Mouse (Mus musculus): Measurements from ENCODE around the gene Tmem120b. TPM values are rescaled to one million over a fixed set of nuclear protein-coding genes. Genes with fewer than 3 reads are reported as not detected.

The Tmem120b gene
- total RNA-seq (2012; rRNA removed) = 6.1 and 8.0 TPM in 2 replicates
- 4.6 and 4.8 TPM in 2 replicates for total RNA-seq (2014; rRNA removed)
- polyA plus RNA-seq (2012; ENCODE audit: insufficient read length, low read depth) = 4.5 and 6.2 TPM in 2 replicates

DNA sequence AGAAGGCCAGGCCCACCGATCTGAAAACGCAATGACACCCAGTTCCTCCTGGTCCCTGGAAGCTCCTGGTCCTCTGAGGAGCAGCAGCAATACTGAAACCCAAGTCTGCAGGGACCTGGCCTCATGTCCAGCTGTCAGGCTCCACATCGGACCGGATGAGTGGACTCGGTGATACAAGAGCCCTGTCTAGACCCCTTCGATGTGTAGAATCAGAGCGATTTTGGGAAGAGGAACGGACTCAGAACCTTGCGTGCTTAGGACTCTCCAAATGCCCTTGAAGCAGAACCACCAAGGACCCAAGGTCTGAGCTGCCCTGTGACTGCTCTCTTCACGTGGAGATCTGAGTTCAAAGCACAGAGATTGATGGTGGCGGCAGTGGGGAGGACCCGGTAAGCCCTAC lies at the start of gene Tmem120b:
Gene Tmem120b, plus strand, starts transcription at position 301 of the 400 bp plus-strand sequence.
- H3K9me3 ChIP-seq (replicated peaks; ENCODE audit: low read length) = peaks cover 4% of the 10 kb centered on the region
- in situ Hi-C loops (cut with MboI; ENCODE audit: low pct_ligation_motif_present, low pct_unique_long_range_greater_than_20kb, low sequenced_read_pairs) = loop anchor here (5.0 kb wide), 1 partner anchor 104 kb away; no protein-coding TSS in a partner anchor
- no peak within 1 kb of the TSS for H3K4me3 ChIP-seq (replicated peaks in 1 of 3; ENCODE audit: low read depth in 2 of 3, low read length in 2 of 3, poor library complexity in 1 of 3)
- no peak for TF ChIP-seq EP300 (IDR thresholded peaks at IDR 0.05; ENCODE audit: low read length)
- no peak for TF ChIP-seq MAZ (IDR thresholded peaks at IDR 0.05; ENCODE audit: low read depth, low read length)
- H3K36me3 ChIP-seq (replicated peaks in 1 of 2; ENCODE audit: control insufficient read depth in 1 of 2, insufficient read depth in 1 of 2, low read length in 1 of 2) = no peaks in the 10 kb centered on the region
- peaks cover 0 to 8% of the 10 kb centered on the region in 2 experiments; a peak in 3 of 4 replicates for H3K4me1 ChIP-seq (ENCODE audit: control insufficient read depth in 1 of 2, insufficient read depth in 2 of 2)
- no peak within 1 kb of the TSS for H3K27ac ChIP-seq (ENCODE audit: insufficient read depth, low read depth)
- H3K27me3 ChIP-seq (replicated peaks) = no peaks in the 10 kb centered on the region
- H3K4me2 ChIP-seq (ENCODE audit: insufficient read depth, low read depth, poor library complexity, severe bottlenecking) = peak within 1 kb of the TSS; percentile 84
- DNase-seq (ENCODE audit: extremely low read depth) = no peak
- H3K9ac ChIP-seq (ENCODE audit: insufficient read depth, low read depth) = no peak within 1 kb of the TSS; the same call in 1 of the 2 replicates
- H3K79me2 ChIP-seq (replicated peaks; ENCODE audit: control insufficient read depth, extremely low read depth, insufficient read depth, poor library complexity, severe bottlenecking) = no peaks in the 10 kb centered on the region
- dilution Hi-C loops (cut with MboI; ENCODE audit: extremely low pct_ligation_motif_present, extremely low pct_unique_long_range_greater_than_20kb, low sequenced_read_pairs) = no loop called here

DNA sequence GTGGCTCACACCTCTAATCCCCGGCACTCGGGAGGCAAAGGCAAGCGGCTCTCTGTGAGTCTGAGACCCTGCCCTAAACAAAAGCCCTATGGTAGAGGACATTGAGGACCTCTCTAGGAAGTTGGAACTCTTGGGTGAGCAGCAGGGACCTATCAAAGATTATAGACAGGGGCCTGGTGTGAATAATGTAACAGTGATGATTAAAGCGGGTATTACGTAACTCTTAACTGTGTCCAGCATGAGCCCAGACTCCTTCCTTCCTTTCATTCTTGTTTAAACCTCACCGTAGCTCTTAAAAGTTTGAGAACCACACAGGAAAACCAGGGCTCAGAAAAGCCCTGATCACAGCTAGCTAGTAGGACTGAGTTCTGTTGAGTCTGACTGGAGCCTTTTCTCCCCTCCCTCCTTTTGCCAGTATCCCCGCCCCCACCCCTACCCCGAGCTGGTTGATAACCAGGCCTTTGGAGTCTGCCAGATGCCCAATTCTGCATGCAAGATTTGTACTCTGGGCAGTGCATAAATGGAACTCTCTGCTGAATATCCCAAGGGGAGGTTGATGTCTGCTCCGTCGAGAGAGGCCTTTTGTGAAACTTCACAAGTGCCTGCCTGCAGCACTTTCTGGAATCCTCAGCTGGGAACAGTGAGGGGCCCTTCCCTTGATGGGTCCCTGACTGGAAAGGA lies 48.7 kb upstream of the Tmem120b start:
- no peak overlapping the region for H3K4me2 ChIP-seq (ENCODE audit: insufficient read depth, low read depth, poor library complexity, severe bottlenecking)
- no peak overlapping the region for H3K9ac ChIP-seq (ENCODE audit: insufficient read depth, low read depth)
- H3K79me2 ChIP-seq (replicated peaks; ENCODE audit: control insufficient read depth, extremely low read depth, insufficient read depth, poor library complexity, severe bottlenecking) = no peaks in the 10 kb centered on the region; the same call in 1 of the 2 replicates
- no peaks in the 10 kb centered on the region for H3K9me3 ChIP-seq (replicated peaks; ENCODE audit: low read length)
- no peak overlapping the region for H3K4me3 ChIP-seq (replicated peaks in 1 of 3; ENCODE audit: low read depth in 2 of 3, low read length in 2 of 3, poor library complexity in 1 of 3)
- TF ChIP-seq NRF1 (IDR thresholded peaks at IDR 0.05; ENCODE audit: low read depth, low read length) = no peak
- TF ChIP-seq GABPA (IDR thresholded peaks at IDR 0.05; ENCODE audit: insufficient replicate concordance, low read depth, low read length) = no peak
- TF ChIP-seq ELF1 (IDR thresholded peaks at IDR 0.05; ENCODE audit: low read depth, low read length) = no peak
- TF ChIP-seq ZNF384 (IDR thresholded peaks at IDR 0.05; ENCODE audit: low read depth, low read length) = no peak
- TF ChIP-seq IRF4 (IDR thresholded peaks at IDR 0.05; ENCODE audit: low read depth, low read length) = no peak
- no peak for TF ChIP-seq UBTF (IDR thresholded peaks at IDR 0.05; ENCODE audit: low read depth, low read length)
- no peak for TF ChIP-seq KAT2A (IDR thresholded peaks at IDR 0.05; ENCODE audit: insufficient replicate concordance, low read length)
- TF ChIP-seq BHLHE40 (IDR thresholded peaks at IDR 0.05; ENCODE audit: low read depth, low read length) = no peak
- TF ChIP-seq POLR2AphosphoS2 (IDR thresholded peaks at IDR 0.05; ENCODE audit: low read depth, low read length) = no peak
- TF ChIP-seq JUN (IDR thresholded peaks at IDR 0.05; ENCODE audit: insufficient read depth, low read depth, low read length) = no peak
- no peak for TF ChIP-seq RAD21 (IDR thresholded peaks at IDR 0.05; ENCODE audit: low read depth, low read length)
- no peak for TF ChIP-seq CHD1 (IDR thresholded peaks at IDR 0.05; ENCODE audit: low read depth, low read length)
- no peak overlapping the region for H3K27ac ChIP-seq (ENCODE audit: insufficient read depth, low read depth)
- DNase-seq (ENCODE audit: extremely low read depth) = no peak
- in situ Hi-C loops (cut with MboI; ENCODE audit: low pct_ligation_motif_present, low pct_unique_long_range_greater_than_20kb, low sequenced_read_pairs) (no loop called here), dilution Hi-C loops (cut with MboI; ENCODE audit: extremely low pct_ligation_motif_present, extremely low pct_unique_long_range_greater_than_20kb, low sequenced_read_pairs) (no loop called here)
- peaks cover 0 to 43% of the 10 kb centered on the region in 2 experiments for H3K36me3 ChIP-seq (replicated peaks in 1 of 2; ENCODE audit: control insufficient read depth in 1 of 2, insufficient read depth in 1 of 2, low read length in 1 of 2)
- no peaks in the 10 kb centered on the region for H3K27me3 ChIP-seq (replicated peaks)
- peaks cover 4 to 48% of the 10 kb centered on the region in 2 experiments for H3K4me1 ChIP-seq (ENCODE audit: control insufficient read depth in 1 of 2, insufficient read depth in 2 of 2)

All from CH12.LX (cell line).